Mouse (Mus musculus) CH12.LX (cell line): Measurements from ENCODE around the gene Sycp2. TPM values are rescaled to one million over a fixed set of nuclear protein-coding genes. Genes with fewer than 3 reads are reported as not detected.

Experiments used
- DNase-seq: peaks from one replicate; pipeline ENCODE4 v3.0.0-alpha.2; 2013; ENCODE audit errors: extremely low read depth
- H3K27ac ChIP-seq: 2 replicates; pipeline ENCODE4 v1.5.1; 2012; ENCODE audit warnings: low read depth, mild to moderate bottlenecking, control low read depth, moderate library complexity; ENCODE audit not compliant: insufficient read depth
- H3K27me3 ChIP-seq: replicated peaks from 2 replicates; pipeline ENCODE3; 2012; ENCODE audit warnings: inconsistent platforms
- H3K36me3 ChIP-seq, 2 experiments: replicated peaks in 1 of 2; 2 replicates each; pipeline versions ENCODE3 to v1.6.1; 2012; ENCODE audit warnings: inconsistent platforms in 1 of 2, low read length in 1 of 2, mild to moderate bottlenecking in 1 of 2, mixed read lengths in 1 of 2, moderate library complexity in 1 of 2; ENCODE audit not compliant: control insufficient read depth in 1 of 2, insufficient read depth in 1 of 2
- H3K4me1 ChIP-seq, 2 experiments: 2 replicates each; pipeline ENCODE4 v1.6.1; 2012; ENCODE audit warnings: inconsistent platforms in 1 of 2, moderate library complexity in 1 of 2; ENCODE audit not compliant: insufficient read depth in 2 of 2, control insufficient read depth in 1 of 2
- H3K4me2 ChIP-seq: 2 replicates; pipeline ENCODE4 v1.6.1; 2012; ENCODE audit warnings: low read depth, mild to moderate bottlenecking, control low read depth; ENCODE audit not compliant: poor library complexity, insufficient read depth, severe bottlenecking
- H3K4me3 ChIP-seq, 3 experiments: fragments of 150-350 bp in 1 of 3; sonication (generic) in 1 of 3; replicated peaks in 1 of 3; 2 replicates each; pipeline versions ENCODE3 to v1.5.1; 2011 to 2012; ENCODE audit warnings: low read depth in 2 of 3, low read length in 2 of 3, mild to moderate bottlenecking in 2 of 3, moderate library complexity in 2 of 3, control low read depth in 1 of 3, improper control_type of control experiment in 1 of 3, inconsistent platforms in 1 of 3, mixed read lengths in 1 of 3; ENCODE audit not compliant: poor library complexity in 1 of 3
- H3K79me2 ChIP-seq: replicated peaks from 2 replicates; pipeline ENCODE4 v1.6.1; 2012; ENCODE audit warnings: mild to moderate bottlenecking, moderate library complexity; ENCODE audit not compliant: control insufficient read depth, poor library complexity, insufficient read depth, severe bottlenecking; ENCODE audit errors: extremely low read depth
- H3K9ac ChIP-seq: 2 replicates; pipeline ENCODE4 v1.6.1; 2012; ENCODE audit warnings: low read depth, mild to moderate bottlenecking, control low read depth, moderate library complexity; ENCODE audit not compliant: insufficient read depth
- H3K9me3 ChIP-seq: replicated peaks from 2 replicates; pipeline ENCODE3; 2012; ENCODE audit warnings: low read length, inconsistent platforms, mixed read lengths
- BHLHE40 ChIP-seq: IDR thresholded peaks from 2 replicates; pipeline ENCODE4 v1.6.1; 2011; ENCODE audit warnings: mild to moderate bottlenecking, low read depth, low read length, improper control_type of control experiment
- CHD1 ChIP-seq: IDR thresholded peaks from 2 replicates; pipeline ENCODE4 v1.6.1; 2012; ENCODE audit warnings: low read depth, low read length, improper control_type of control experiment, inconsistent platforms
- EP300 ChIP-seq: IDR thresholded peaks from 2 replicates; pipeline ENCODE4 v1.6.1; 2011; ENCODE audit warnings: low read length, improper control_type of control experiment
- ETS1 ChIP-seq: conservative IDR thresholded peaks from 2 replicates; pipeline ENCODE4 v1.6.1; 2012; ENCODE audit warnings: low read depth, mild to moderate bottlenecking, inconsistent platforms, low read length, improper control_type of control experiment, moderate library complexity
- GABPA ChIP-seq: IDR thresholded peaks from 2 replicates; pipeline ENCODE4 v1.6.1; 2012; ENCODE audit warnings: low read depth, low read length, improper control_type of control experiment, inconsistent platforms; ENCODE audit not compliant: insufficient replicate concordance
- IRF4 ChIP-seq: IDR thresholded peaks from 2 replicates; pipeline ENCODE4 v1.6.1; 2014; ENCODE audit warnings: low read depth, mild to moderate bottlenecking, inconsistent platforms, low read length, improper control_type of control experiment
- MAFK ChIP-seq: IDR thresholded peaks from 2 replicates; pipeline ENCODE4 v1.6.1; 2011; ENCODE audit warnings: low read length, improper control_type of control experiment; ENCODE audit not compliant: insufficient replicate concordance
- MAX ChIP-seq: IDR thresholded peaks from 2 replicates; pipeline ENCODE4 v1.6.1; 2011; ENCODE audit warnings: low read length, improper control_type of control experiment
- MAZ ChIP-seq: IDR thresholded peaks from 2 replicates; pipeline ENCODE4 v1.6.1; 2012; ENCODE audit warnings: low read depth, mild to moderate bottlenecking, inconsistent platforms, low read length, improper control_type of control experiment, moderate library complexity
- MXI1 ChIP-seq: IDR thresholded peaks from 2 replicates; pipeline ENCODE4 v1.6.1; 2011; ENCODE audit warnings: mild to moderate bottlenecking, low read depth, low read length, improper control_type of control experiment
- NELFE ChIP-seq: IDR thresholded peaks from 2 replicates; pipeline ENCODE4 v1.6.1; 2011; ENCODE audit warnings: low read depth, low read length, improper control_type of control experiment
- NRF1 ChIP-seq: IDR thresholded peaks from 2 replicates; pipeline ENCODE4 v1.6.1; 2014; ENCODE audit warnings: low read depth, mild to moderate bottlenecking, inconsistent platforms, low read length, improper control_type of control experiment, moderate library complexity
- PAX5 ChIP-seq: IDR thresholded peaks from 2 replicates; pipeline ENCODE4 v1.6.1; 2012; ENCODE audit warnings: low read length, inconsistent platforms, mixed read lengths
- POLR2AphosphoS2 ChIP-seq: IDR thresholded peaks from 2 replicates; pipeline ENCODE4 v1.6.1; 2011; ENCODE audit warnings: low read depth, low read length, improper control_type of control experiment
- RAD21 ChIP-seq: IDR thresholded peaks from 2 replicates; pipeline ENCODE4 v1.6.1; 2011; ENCODE audit warnings: low read depth, mild to moderate bottlenecking, low read length, improper control_type of control experiment, moderate library complexity
- RCOR1 ChIP-seq: conservative IDR thresholded peaks from 2 replicates; pipeline ENCODE4 v1.6.1; 2012; ENCODE audit warnings: low read depth, mild to moderate bottlenecking, inconsistent platforms, low read length, improper control_type of control experiment
- SIN3A ChIP-seq: IDR thresholded peaks from 2 replicates; pipeline ENCODE4 v1.6.1; 2012; ENCODE audit warnings: low read length, improper control_type of control experiment, inconsistent platforms
- SMC3 ChIP-seq: IDR thresholded peaks from 2 replicates; pipeline ENCODE4 v1.6.1; 2011; ENCODE audit warnings: low read depth, low read length, improper control_type of control experiment
- TBP ChIP-seq: conservative IDR thresholded peaks from 2 replicates; pipeline ENCODE4 v1.6.1; 2011; ENCODE audit warnings: low read depth, low read length, improper control_type of control experiment
- TCF12 ChIP-seq: IDR thresholded peaks from 2 replicates; pipeline ENCODE4 v1.6.1; 2014; ENCODE audit warnings: low read depth, mild to moderate bottlenecking, inconsistent platforms, low read length, improper control_type of control experiment
- UBTF ChIP-seq: IDR thresholded peaks from 2 replicates; pipeline ENCODE4 v1.6.1; 2012; ENCODE audit warnings: low read depth, mild to moderate bottlenecking, inconsistent platforms, low read length, improper control_type of control experiment, moderate library complexity
- USF1 ChIP-seq: IDR thresholded peaks from 2 replicates; pipeline ENCODE4 v1.6.1; 2014; ENCODE audit warnings: low read depth, mild to moderate bottlenecking, inconsistent platforms, low read length, improper control_type of control experiment
- ZMIZ1 ChIP-seq: IDR thresholded peaks from 2 replicates; pipeline ENCODE4 v1.6.1; 2012; ENCODE audit warnings: low read depth, mild to moderate bottlenecking, inconsistent platforms, low read length, improper control_type of control experiment
- ZNF384 ChIP-seq: IDR thresholded peaks from 2 replicates; pipeline ENCODE4 v1.6.1; 2012; ENCODE audit warnings: low read depth, low read length, improper control_type of control experiment, inconsistent platforms
- dilution Hi-C: fragments of 300-500 bp; cut with MboI; formaldehyde crosslinking; loops from 2 replicates; pipeline ENCODE4 v1.14.3; 2020; ENCODE audit warnings: low sequenced_read_pairs; ENCODE audit not compliant: extremely low pct_unique_long_range_greater_than_20kb, extremely low pct_ligation_motif_present
- in situ Hi-C: fragments of 300-500 bp; cut with MboI; formaldehyde crosslinking; loops from 3 replicates; pipeline ENCODE4 v1.14.3; 2019; ENCODE audit warnings: low sequenced_read_pairs, low pct_ligation_motif_present, low pct_unique_long_range_greater_than_20kb, mixed read lengths
- polyA plus RNA-seq: library from polyadenylated mRNA; unstranded; fragments of >175 nt; gene quantifications from 2 replicates; pipeline ENCODE4 v1.2.1, GENCODE M21; 2012; ENCODE audit warnings: low read depth; ENCODE audit not compliant: insufficient read length
- total RNA-seq, 2 experiments: library from RNA; depleted of rRNA; stranded (reverse); fragments of 300-350 nt in 1 of 2; fragments of >200 nt in 1 of 2; gene quantifications; 2 replicates each; pipeline ENCODE4 v1.2.3; 2012 to 2014

The Sycp2 gene
- total and polyA plus RNA-seq, 3 experiments = not detected

- no peaks in the 10 kb centered on the region for H3K36me3 ChIP-seq
- dilution Hi-C loops = no loop called here
- H3K79me2 ChIP-seq = no peaks in the 10 kb centered on the region
- H3K27me3 ChIP-seq = peaks cover 38% of the 10 kb centered on the region
- DNase-seq = no peak
- in situ Hi-C loops = no loop called here
- H3K4me2 ChIP-seq = no peak overlapping the region
- H3K9me3 ChIP-seq = no peaks in the 10 kb centered on the region
- H3K4me1 ChIP-seq = no peaks in the 10 kb centered on the region
- H3K4me3 ChIP-seq = no peak overlapping the region
- H3K27ac ChIP-seq = no peak overlapping the region
- no peak overlapping the region for H3K9ac ChIP-seq
- TF ChIP-seq CHD1 = no peak
- no peak for TF ChIP-seq TCF12
- no peak for TF ChIP-seq NRF1
- no peak for TF ChIP-seq RAD21
- no peak for TF ChIP-seq SIN3A
- TF ChIP-seq TBP = no peak
These were observed 26.4 kb upstream of the Sycp2 start for GRCm38 (mm10) chr2:178433903-178434302.

- DNase-seq = no peak
- Histone ChIP-seq H3K27me3 (peaks cover 38% of the 10 kb centered on the region), H3K4me1 (no peaks in the 10 kb centered on the region), H3K4me3 (no peak overlapping the region), H3K27ac (no peak overlapping the region), H3K4me2 (no peak overlapping the region), H3K9ac (no peak overlapping the region), H3K79me2 (no peaks in the 10 kb centered on the region), H3K9me3 (no peaks in the 10 kb centered on the region), H3K36me3 (no peaks in the 10 kb centered on the region)
- TF ChIP-seq GABPA = no peak
- no peak for TF ChIP-seq USF1
- TF ChIP-seq PAX5 = no peak
- no peak for TF ChIP-seq EP300
- TF ChIP-seq MAZ = no peak
- TF ChIP-seq IRF4 = no peak
- no peak for TF ChIP-seq SMC3
- TF ChIP-seq SIN3A = no peak
- no peak for TF ChIP-seq MXI1
- no peak for TF ChIP-seq UBTF
- no peak for TF ChIP-seq ETS1
- TF ChIP-seq MAX = no peak
- no peak for TF ChIP-seq NRF1
- no peak for TF ChIP-seq ZMIZ1
- no peak for TF ChIP-seq POLR2AphosphoS2
- TF ChIP-seq NELFE = no peak
- TF ChIP-seq ZNF384 = no peak
- TF ChIP-seq BHLHE40 = no peak
- TF ChIP-seq RCOR1 = no peak
- no peak for TF ChIP-seq MAFK
- dilution Hi-C loops (no loop called here), in situ Hi-C loops (no loop called here)
These were observed 26.0 kb upstream of the Sycp2 start for GRCm38 (mm10) chr2:178433495-178433894.
